Mouse (Mus musculus): ENCODE results near the gene Tubal3.
"Not testable (repeated sequence)": the region's sequence is repeated elsewhere in the genome, so short reads cannot be mapped to it uniquely, and the experiment has no call there.

Tubal3 gene

GRCm38 (mm10) chr13:3917571-3918311 lies at the start of gene Tubal3, which contains the start of gene Net1:
Tubal3 (plus strand) TSS chr13:3918274.
Net1 (minus strand) TSS chr13:3918220.
- peak; percentile 92 to 93 for DNase-seq (ENCODE audit: low spot score in 2 of 2)

- no peak for DNase-seq (ENCODE audit: low spot score in 2 of 2)
These were observed 48.2 kb upstream of the Tubal3 start for GRCm38 (mm10) chr13:3869901-3870300.

GRCm38 (mm10) chr13:3872832-3873231 lies 45.2 kb upstream of the Tubal3 start:
- no peak for DNase-seq (ENCODE audit: low spot score in 2 of 2)

- peak in 1 of 2 experiments; percentile 27 for DNase-seq (ENCODE audit: low spot score in 2 of 2)
These were observed 41.6 kb upstream of the Tubal3 start for GRCm38 (mm10) chr13:3876448-3876847.

- DNase-seq (ENCODE audit: low spot score in 2 of 2): no peak
These were observed 40.9 kb upstream of the Tubal3 start for GRCm38 (mm10) chr13:3877185-3877584.

- DNase-seq (ENCODE audit: low spot score in 2 of 2): no peak
These were observed 40.3 kb upstream of the Tubal3 start for GRCm38 (mm10) chr13:3877679-3878220.

- no peak for DNase-seq (ENCODE audit: low spot score in 2 of 2)
These were observed 31.4 kb upstream of the Tubal3 start for GRCm38 (mm10) chr13:3886663-3887062.

- DNase-seq (ENCODE audit: low spot score in 2 of 2): no peak
These were observed 29.0 kb upstream of the Tubal3 start for GRCm38 (mm10) chr13:3889111-3889510.

GRCm38 (mm10) chr13:3890061-3890460 lies 28.0 kb upstream of the Tubal3 start:
- DNase-seq (ENCODE audit: low spot score in 2 of 2): no peak

GRCm38 (mm10) chr13:3891479-3892087 lies 26.5 kb upstream of the Tubal3 start:
- no peak for DNase-seq (ENCODE audit: low spot score in 2 of 2)

- DNase-seq (ENCODE audit: low spot score in 2 of 2): no peak
These were observed 25.5 kb upstream of the Tubal3 start for GRCm38 (mm10) chr13:3892601-3893000.

GRCm38 (mm10) chr13:3893126-3893734 lies 24.8 kb upstream of the Tubal3 start:
- DNase-seq (ENCODE audit: low spot score in 2 of 2): peak; percentile 88 to 89

- DNase-seq (ENCODE audit: low spot score in 2 of 2): no peak
These were observed 23.5 kb upstream of the Tubal3 start for GRCm38 (mm10) chr13:3894549-3894948.

GRCm38 (mm10) chr13:3895397-3895980 lies 22.6 kb upstream of the Tubal3 start:
- DNase-seq (ENCODE audit: low spot score in 2 of 2): no peak

GRCm38 (mm10) chr13:3896032-3896431 lies 22.0 kb upstream of the Tubal3 start:
- no peak for DNase-seq (ENCODE audit: low spot score in 2 of 2)

- peak; percentile 71 to 78 for DNase-seq (ENCODE audit: low spot score in 2 of 2)
These were observed 21.2 kb upstream of the Tubal3 start for GRCm38 (mm10) chr13:3896913-3897312.

GRCm38 (mm10) chr13:3898202-3898601 lies 19.9 kb upstream of the Tubal3 start:
- DNase-seq (ENCODE audit: low spot score in 2 of 2): not testable (repeated sequence)

- DNase-seq (ENCODE audit: low spot score in 2 of 2): no peak
These were observed 18.8 kb upstream of the Tubal3 start for GRCm38 (mm10) chr13:3899301-3899700.

GRCm38 (mm10) chr13:3907151-3907696 lies 10.8 kb upstream of the Tubal3 start:
- DNase-seq (ENCODE audit: low spot score in 2 of 2): no peak

GRCm38 (mm10) chr13:3908262-3908661 lies 9.8 kb upstream of the Tubal3 start:
- DNase-seq (ENCODE audit: low spot score in 2 of 2): no peak

GRCm38 (mm10) chr13:3910356-3910755 lies 7.7 kb upstream of the Tubal3 start:
- DNase-seq (ENCODE audit: low spot score in 2 of 2): no peak

- no peak for DNase-seq (ENCODE audit: low spot score in 2 of 2)
These were observed 4.6 kb upstream of the Tubal3 start for GRCm38 (mm10) chr13:3913504-3913903.

Measured in right cerebral cortex, postnatal 10 days (tissue).